Mouse (Mus musculus): ENCODE results near the gene Ufl1. TPM values are rescaled to one million over a fixed set of nuclear protein-coding genes. Genes with fewer than 3 reads are reported as not detected.

Ufl1 gene
- polyA plus RNA-seq, 1 experiment from 2014 or later = 34.6 TPM

- no peak overlapping the region for H3K9ac ChIP-seq (ENCODE audit: low read depth, low read length)
- no peaks in the 10 kb centered on the region for H3K27me3 ChIP-seq (ENCODE audit: control insufficient read depth, insufficient read depth, low read length)
- H3K4me2 ChIP-seq = no peak overlapping the region
- no peak for ATAC-seq (replicated peaks; ENCODE audit: insufficient number of reproducible peaks, low FRiP score, low TSS enrichment)
- WGBS (ENCODE audit: insufficient replicate concordance) = 72% methylated on average over 4 of the region's 4 CpGs
- H3K4me1 ChIP-seq (ENCODE audit: control insufficient read depth, insufficient read depth, low read length) = no peaks in the 10 kb centered on the region
- H3K36me3 ChIP-seq (ENCODE audit: control insufficient read depth, insufficient read depth, low read length) = no peaks in the 10 kb centered on the region
- H3K4me3 ChIP-seq (ENCODE audit: low read depth, low read length) = no peak overlapping the region
- no peaks in the 10 kb centered on the region for H3K9me3 ChIP-seq (replicated peaks; ENCODE audit: control insufficient read depth, low read length)
- H3K27ac ChIP-seq (ENCODE audit: low read depth, low read length) = no peak overlapping the region
Observed at GRCm38 (mm10) chr4:25206166-25206565, 75.5 kb downstream of the Ufl1 start.

Other genes with a start within 250 kb of the Ufl1 start
- gene Fhl5, start 38.9 kb downstream of the Ufl1 start, polyA plus RNA-seq (2014; fragmentation: Nextera tagmentation; extraction: Ambion mirVana) = not detected in 2 replicates